Mouse (Mus musculus) heart, adult 8-10 months (tissue): ENCODE results near the gene Amz2. TPM values are rescaled to one million over a fixed set of nuclear protein-coding genes. Genes with fewer than 3 reads are reported as not detected.

ENCODE experiments used
- DNase-seq: peaks from one replicate; pipeline ENCODE4 v3.0.0; 2022; ENCODE audit warnings: low spot score
- microRNA-seq: library from miRNA; unstranded; fragments of <30 nt; microRNA quantifications from one replicate; pipeline ENCODE4 v1.2.0, GENCODE M21; 2022
- total RNA-seq, 4 experiments: library from RNA; stranded (reverse); gene quantifications; 2 replicates each; pipeline ENCODE4 v1.2.4; 2022

Gene Amz2
- total RNA-seq, 4 experiments from 2014 or later: 45.2 to 56.6 (median 54.4) TPM

- DNase-seq: no peak
Observed at GRCm38 (mm10) chr11:109494890-109495770, 69.4 kb downstream of the Amz2 start.

DNA sequence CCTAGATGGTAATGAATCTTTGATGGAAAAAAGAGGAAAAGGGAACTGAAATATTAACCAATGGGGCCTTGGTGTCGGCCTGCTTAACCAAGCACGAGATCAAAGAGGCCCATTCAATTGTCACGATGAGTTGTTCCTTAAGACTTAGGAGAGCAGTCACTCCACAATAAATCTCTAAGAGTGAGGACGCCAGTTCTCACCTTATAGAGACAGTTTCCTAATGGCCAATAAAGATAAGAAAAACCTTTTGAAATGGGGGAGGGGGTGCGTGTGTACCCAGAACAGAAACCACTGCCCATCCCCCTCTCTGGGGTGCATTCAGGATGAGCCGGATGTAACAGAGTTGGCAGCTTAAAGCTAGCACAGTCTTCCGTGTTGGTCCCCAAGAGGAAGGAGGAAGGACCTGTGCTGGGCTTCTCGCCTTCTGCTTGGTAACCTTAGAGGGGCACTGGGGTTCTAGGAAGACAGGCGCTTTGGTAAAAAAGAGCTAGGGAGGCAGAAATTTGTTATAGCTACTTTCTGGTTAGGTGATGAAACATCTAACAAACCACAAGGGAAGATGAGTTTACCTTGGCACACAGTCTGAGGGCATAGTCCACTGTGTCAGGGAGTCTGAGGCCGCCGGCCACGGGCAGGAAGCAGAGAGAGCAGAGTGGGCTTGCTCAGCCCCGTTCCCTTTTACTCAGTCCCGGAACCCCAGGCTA, 70.2 kb downstream of the Amz2 start:
- no peak for DNase-seq

GRCm38 (mm10) chr11:109496475-109496993, 70.8 kb downstream of the Amz2 start:
- no peak for DNase-seq

GRCm38 (mm10) chr11:109496996-109497714, 71.4 kb downstream of the Amz2 start:
- DNase-seq: no peak

DNA sequence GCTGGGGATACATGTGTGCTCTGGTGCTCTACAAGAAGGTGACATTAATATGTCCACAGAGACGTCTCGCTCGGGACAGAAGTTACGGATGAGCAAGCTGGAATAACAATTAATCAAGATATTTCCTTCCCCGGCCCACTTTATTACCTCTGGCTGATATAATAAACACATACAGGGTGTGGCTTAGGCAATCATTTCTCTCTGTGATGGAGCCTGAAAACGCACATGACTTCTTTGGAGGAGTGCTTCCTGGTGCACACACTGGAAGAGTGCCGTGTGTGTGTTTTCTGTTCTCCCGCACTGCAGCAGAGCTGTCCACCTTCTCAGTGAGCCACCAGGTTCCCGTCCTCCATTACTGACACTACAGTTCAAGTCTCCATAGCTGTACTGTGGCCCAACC, 72.2 kb downstream of the Amz2 start:
- DNase-seq: peak; percentile 26

DNA sequence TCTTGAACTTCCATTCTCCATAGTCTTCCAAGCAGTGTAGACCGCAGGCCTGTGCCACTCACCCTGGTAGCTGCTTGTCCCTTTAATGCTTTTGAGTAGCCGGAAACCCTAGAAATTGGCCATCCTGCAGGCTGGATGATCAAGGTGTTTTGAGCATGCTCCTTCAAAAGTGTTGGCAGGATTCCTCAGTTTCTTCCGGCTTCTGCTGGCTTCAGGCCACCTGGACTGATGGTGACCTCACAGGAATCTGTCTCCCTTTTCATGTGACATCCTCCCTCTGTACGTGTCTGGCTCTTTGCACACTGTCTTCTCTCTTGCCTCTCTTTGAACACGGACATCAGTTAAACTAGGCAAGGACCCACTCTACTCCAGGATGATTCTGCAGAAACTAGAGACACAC, 74.5 kb downstream of the Amz2 start:
- peak; percentile 62 for DNase-seq

Small RNA genes within 50 kb of the gene (microRNA-seq; reads per million reads assigned to microRNA genes)
- not detected for gene Gm25540

Other genes starting within 250 kb of the Amz2 start
- gene Rgs9, start 127.8 kb upstream of the Amz2 start, total RNA-seq: under 1 TPM; 0.09 to 0.34 (median 0.16) TPM
- 10 to 100 TPM; 25.4 to 29.3 (median 27.4) TPM for gene Gna13, start 63.1 kb upstream of the Amz2 start, total RNA-seq
- not detected for gene 9930022D16Rik, start 12.0 kb upstream of the Amz2 start, total RNA-seq
- gene Arsg, start 47.4 kb downstream of the Amz2 start, total RNA-seq: 1 to 10 TPM in 3 of 4 experiments, under 1 TPM in 1; 0.87 to 2.7 (median 1.8) TPM
- 10 to 100 TPM in 2 of 4 experiments, 1 to 10 TPM in 2; 6.4 to 12.9 (median 10.0) TPM for gene Slc16a6, start 47.7 kb downstream of the Amz2 start, total RNA-seq
- gene Wipi1, start 186.0 kb downstream of the Amz2 start, total RNA-seq: 100 to 1,000 TPM; 110 to 141 (median 120) TPM
- gene Prkar1a, start 223.5 kb downstream of the Amz2 start, total RNA-seq: 100 to 1,000 TPM; 347 to 373 (median 363) TPM